Mouse (Mus musculus): Measurements from ENCODE around the gene Cldn10. TPM values are rescaled to one million over a fixed set of nuclear protein-coding genes. Genes with fewer than 3 reads are reported as not detected.
"Not testable (repeated sequence)": the region's sequence is repeated elsewhere in the genome, so short reads cannot be mapped to it uniquely, and the experiment has no call there.

Cldn10 gene
- total RNA-seq (2021): not detected
- long read RNA-seq, experiment 1: 0 reads
- long read RNA-seq, experiment 2: 0 reads

GRCm38 (mm10) chr14:118787621-118788020, at the start of gene Cldn10:
Gene Cldn10, plus strand, starts transcription at chr14:118787908.
- intact Hi-C loops (cut with DNase I): no loop called here
- DNase-seq: no peak

- intact Hi-C loops (cut with DNase I): no loop called here
- no peak for DNase-seq
These were observed 45.9 kb upstream of the Cldn10 start for GRCm38 (mm10) chr14:118741780-118742179.

GRCm38 (mm10) chr14:118742862-118743261, 44.8 kb upstream of the Cldn10 start:
- DNase-seq: no peak
- intact Hi-C loops (cut with DNase I): no loop called here

- intact Hi-C loops (cut with DNase I): no loop called here
- no peak for DNase-seq
These were observed 38.6 kb upstream of the Cldn10 start for GRCm38 (mm10) chr14:118749068-118749467.

- intact Hi-C loops (cut with DNase I): no loop called here
- DNase-seq: no peak
These were observed 38.0 kb upstream of the Cldn10 start for GRCm38 (mm10) chr14:118749715-118750114.

- no peak for DNase-seq
- intact Hi-C loops (cut with DNase I): no loop called here
These were observed 37.1 kb upstream of the Cldn10 start for GRCm38 (mm10) chr14:118750505-118751192.

- intact Hi-C loops (cut with DNase I): no loop called here
- no peak for DNase-seq
These were observed 36.4 kb upstream of the Cldn10 start for GRCm38 (mm10) chr14:118751193-118751753.

- intact Hi-C loops (cut with DNase I): no loop called here
- no peak for DNase-seq
These were observed 31.7 kb upstream of the Cldn10 start for GRCm38 (mm10) chr14:118756015-118756414.

GRCm38 (mm10) chr14:118756566-118756965, 31.1 kb upstream of the Cldn10 start:
- no peak for DNase-seq
- intact Hi-C loops (cut with DNase I): no loop called here

- DNase-seq; intact Hi-C loops (cut with DNase I): not testable (repeated sequence)
These were observed 24.3 kb upstream of the Cldn10 start for GRCm38 (mm10) chr14:118763362-118763761.

- intact Hi-C loops (cut with DNase I): no loop called here
- no peak for DNase-seq
These were observed 23.7 kb upstream of the Cldn10 start for GRCm38 (mm10) chr14:118763917-118764495.

- DNase-seq: no peak
- intact Hi-C loops (cut with DNase I): no loop called here
These were observed 22.4 kb upstream of the Cldn10 start for GRCm38 (mm10) chr14:118765306-118765705.

- intact Hi-C loops (cut with DNase I): no loop called here
- no peak for DNase-seq
These were observed 21.8 kb upstream of the Cldn10 start for GRCm38 (mm10) chr14:118765951-118766350.

GRCm38 (mm10) chr14:118766368-118766767, 21.3 kb upstream of the Cldn10 start:
- intact Hi-C loops (cut with DNase I): no loop called here

GRCm38 (mm10) chr14:118767673-118768353, 19.9 kb upstream of the Cldn10 start:
- peak; percentile 69 to 71 for DNase-seq
- intact Hi-C loops (cut with DNase I): loop anchor here (1.0 to 2.0 kb wide), 2 partner anchors 65 to 151 kb away; no protein-coding TSS in a partner anchor

More at GRCm38 (mm10) chr14:118766368-118766767, 21.3 kb upstream of the Cldn10 start:
- no peak for DNase-seq

- intact Hi-C loops (cut with DNase I): loop anchor here (1.0 to 2.0 kb wide), 2 partner anchors 66 to 151 kb away; no protein-coding TSS in a partner anchor
- DNase-seq: no peak
These were observed 19.4 kb upstream of the Cldn10 start for GRCm38 (mm10) chr14:118768354-118768713.

- DNase-seq: no peak
- intact Hi-C loops (cut with DNase I): no loop called here
These were observed 14.0 kb upstream of the Cldn10 start for GRCm38 (mm10) chr14:118773668-118774067.

GRCm38 (mm10) chr14:118774507-118775428, 12.9 kb upstream of the Cldn10 start:
- DNase-seq: no peak
- intact Hi-C loops (cut with DNase I): loop anchor here (5.0 kb wide), 1 partner anchor 38 kb away; no protein-coding TSS in a partner anchor

- no peak for DNase-seq
- intact Hi-C loops (cut with DNase I): loop anchor here (5.0 kb wide), 1 partner anchor 37 kb away; no protein-coding TSS in a partner anchor
These were observed 12.2 kb upstream of the Cldn10 start for GRCm38 (mm10) chr14:118775554-118775953.

- intact Hi-C loops (cut with DNase I): loop anchor here (5.0 kb wide), 1 partner anchor 36 kb away; no protein-coding TSS in a partner anchor
- no peak for DNase-seq
These were observed 11.3 kb upstream of the Cldn10 start for GRCm38 (mm10) chr14:118776372-118776771.

Measured in gastrocnemius, postnatal 36 days (tissue).